Mouse (Mus musculus): ENCODE results near the gene Rcvrn. TPM values are rescaled to one million over a fixed set of nuclear protein-coding genes. Genes with fewer than 3 reads are reported as not detected.

Gene Rcvrn
- polyA plus RNA-seq, 1 experiment from 2014 or later, result not detected

DNA sequence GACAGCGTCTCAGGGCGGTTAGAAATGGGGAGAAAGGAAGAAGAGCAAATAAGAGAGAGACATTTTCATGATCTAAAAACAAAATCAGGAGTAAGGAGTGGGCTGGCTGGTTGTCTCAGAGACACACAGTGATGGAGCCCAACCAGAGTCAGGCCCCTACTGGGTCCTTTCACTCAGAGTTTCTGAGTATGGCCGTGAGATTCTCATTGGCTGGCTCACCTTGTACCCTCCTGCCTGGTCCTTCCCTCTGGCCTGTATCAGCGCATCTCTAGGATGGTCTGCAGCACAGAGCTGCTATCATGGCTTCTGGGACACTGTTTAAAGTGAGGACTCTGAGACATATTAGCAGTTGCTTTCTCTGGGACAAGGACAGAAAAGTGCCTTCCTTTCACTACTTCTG is 40.6 kb upstream of the Rcvrn start:
- no peak for ATAC-seq
- WGBS, result 94% methylated on average over 4 of the region's 4 CpGs

DNA sequence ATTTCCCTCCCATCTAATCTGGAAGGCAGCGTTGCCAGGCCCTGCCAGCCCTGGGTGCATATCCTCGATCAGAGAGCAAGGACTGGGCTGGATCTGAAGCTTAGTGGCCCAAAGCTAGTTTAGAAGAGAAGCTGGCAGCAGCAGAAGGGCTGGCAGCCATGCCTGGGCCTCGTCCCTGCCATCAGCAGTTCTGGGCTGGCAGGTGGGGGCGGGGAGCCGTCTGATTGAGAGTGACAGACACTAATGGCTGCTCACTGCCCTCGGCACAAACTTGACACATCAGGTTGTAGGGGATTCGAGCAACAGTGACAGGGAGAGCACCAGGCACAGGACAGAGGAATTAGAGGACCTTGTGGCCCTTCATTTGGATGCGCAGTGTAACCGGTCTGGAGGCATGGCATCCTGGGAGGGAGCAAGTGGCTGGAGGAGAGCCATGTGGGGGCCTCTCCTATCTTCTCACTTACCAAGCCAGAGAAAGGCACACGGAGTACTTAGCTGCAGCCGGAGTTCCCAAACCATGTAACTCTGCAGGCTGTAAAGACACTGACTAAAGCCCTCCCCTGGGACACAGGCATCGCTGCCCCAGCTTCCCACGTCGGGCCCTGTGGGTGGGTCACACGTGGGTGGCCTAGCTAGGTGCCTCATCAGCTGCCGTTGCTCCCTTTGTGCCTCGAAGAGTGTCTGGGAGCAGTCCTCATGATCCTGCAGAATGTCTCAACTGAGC is 39.7 kb upstream of the Rcvrn start:
- Histone ChIP-seq H3K36me3 (ENCODE audit: control insufficient read depth, insufficient read depth) (no peaks in the 10 kb centered on the region), H3K27me3 (replicated peaks; ENCODE audit: control insufficient read depth, insufficient read depth, low read length) (no peaks in the 10 kb centered on the region), H3K4me3 (replicated peaks; ENCODE audit: low read length) (no peak overlapping the region), H3K4me1 (replicated peaks; ENCODE audit: control insufficient read depth, insufficient read depth, low read length) (peaks cover 29% of the 10 kb centered on the region), H3K4me2 (ENCODE audit: low read length) (no peak overlapping the region), H3K9me3 (ENCODE audit: control insufficient read depth, low read length) (no peaks in the 10 kb centered on the region), H3K27ac (ENCODE audit: low read length) (no peak overlapping the region), H3K9ac (replicated peaks; ENCODE audit: low read depth, low read length) (no peak overlapping the region)
- ATAC-seq, result peak; percentile 49
- WGBS, result 55% methylated on average over 17 of the region's 17 CpGs

More for the DNA sequence above, 40.6 kb upstream of the Rcvrn start:
- H3K4me2 ChIP-seq (ENCODE audit: low read length), result no peak overlapping the region
- H3K4me1 ChIP-seq (replicated peaks; ENCODE audit: control insufficient read depth, insufficient read depth, low read length), result peaks cover 29% of the 10 kb centered on the region
- H3K9me3 ChIP-seq (ENCODE audit: control insufficient read depth, low read length), result no peaks in the 10 kb centered on the region
- no peaks in the 10 kb centered on the region for H3K27me3 ChIP-seq (replicated peaks; ENCODE audit: control insufficient read depth, insufficient read depth, low read length)
- no peaks in the 10 kb centered on the region for H3K36me3 ChIP-seq (ENCODE audit: control insufficient read depth, insufficient read depth)
- H3K9ac ChIP-seq (replicated peaks; ENCODE audit: low read depth, low read length), result no peak overlapping the region
- no peak overlapping the region for H3K27ac ChIP-seq (ENCODE audit: low read length)
- H3K4me3 ChIP-seq (replicated peaks; ENCODE audit: low read length), result no peak overlapping the region

GRCm38 (mm10) chr11:67656366-67656765 is 38.8 kb upstream of the Rcvrn start:
- no peak for ATAC-seq
- H3K9ac ChIP-seq (replicated peaks; ENCODE audit: low read depth, low read length), result no peak overlapping the region
- no peak overlapping the region for H3K4me2 ChIP-seq (ENCODE audit: low read length)
- H3K4me3 ChIP-seq (replicated peaks; ENCODE audit: low read length), result no peak overlapping the region
- 88% methylated on average over 7 of the region's 7 CpGs for WGBS
- H3K27me3 ChIP-seq (replicated peaks; ENCODE audit: control insufficient read depth, insufficient read depth, low read length), result no peaks in the 10 kb centered on the region
- no peak overlapping the region for H3K27ac ChIP-seq (ENCODE audit: low read length)
- H3K4me1 ChIP-seq (replicated peaks; ENCODE audit: control insufficient read depth, insufficient read depth, low read length), result peaks cover 29% of the 10 kb centered on the region
- H3K36me3 ChIP-seq (ENCODE audit: control insufficient read depth, insufficient read depth), result no peaks in the 10 kb centered on the region
- H3K9me3 ChIP-seq (ENCODE audit: control insufficient read depth, low read length), result no peaks in the 10 kb centered on the region

GRCm38 (mm10) chr11:67656811-67657210 is 38.3 kb upstream of the Rcvrn start:
- Histone ChIP-seq H3K36me3 (ENCODE audit: control insufficient read depth, insufficient read depth) (no peaks in the 10 kb centered on the region), H3K4me2 (ENCODE audit: low read length) (no peak overlapping the region), H3K9me3 (ENCODE audit: control insufficient read depth, low read length) (no peaks in the 10 kb centered on the region), H3K9ac (replicated peaks; ENCODE audit: low read depth, low read length) (no peak overlapping the region), H3K27ac (ENCODE audit: low read length) (no peak overlapping the region), H3K27me3 (replicated peaks; ENCODE audit: control insufficient read depth, insufficient read depth, low read length) (no peaks in the 10 kb centered on the region), H3K4me3 (replicated peaks; ENCODE audit: low read length) (no peak overlapping the region), H3K4me1 (replicated peaks; ENCODE audit: control insufficient read depth, insufficient read depth, low read length) (peaks cover 29% of the 10 kb centered on the region)
- ATAC-seq, result no peak
- WGBS, result 90% methylated on average over 9 of the region's 9 CpGs

DNA sequence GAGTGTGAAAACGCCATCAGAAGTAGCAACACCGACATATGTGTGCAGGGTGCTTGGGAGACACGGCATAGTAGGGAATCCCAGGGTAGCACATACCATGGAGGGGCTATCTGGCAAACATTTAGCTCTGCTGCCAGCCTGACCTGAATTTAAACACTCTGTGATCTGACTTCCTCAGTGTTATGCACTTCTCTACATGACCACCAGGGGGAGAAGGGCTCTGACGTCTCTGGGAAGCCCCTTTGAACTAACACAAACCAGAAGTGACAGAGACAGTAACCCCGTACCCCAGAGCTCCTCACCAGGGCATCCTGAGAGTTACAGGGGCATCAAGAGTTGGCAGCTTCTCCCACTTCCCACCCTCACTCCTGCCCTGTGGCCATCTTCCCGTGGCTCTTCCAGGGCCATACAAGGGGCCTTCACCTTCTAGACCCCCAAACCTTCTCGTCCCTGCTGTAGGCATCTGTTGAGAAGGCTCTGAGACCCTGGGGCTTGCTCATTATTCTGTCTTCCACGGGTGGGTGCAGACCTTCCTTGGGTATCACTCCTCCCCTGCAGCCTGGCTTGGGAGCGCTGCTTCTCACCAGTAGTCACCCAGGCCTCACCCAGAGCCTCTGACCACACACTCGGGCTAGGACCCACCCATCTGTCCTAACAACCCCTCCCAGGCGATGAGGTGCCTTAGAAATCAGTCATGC is 37.3 kb upstream of the Rcvrn start:
- no peak overlapping the region for H3K27ac ChIP-seq (ENCODE audit: low read length)
- H3K4me3 ChIP-seq (replicated peaks; ENCODE audit: low read length), result no peak overlapping the region
- no peaks in the 10 kb centered on the region for H3K9me3 ChIP-seq (ENCODE audit: control insufficient read depth, low read length)
- H3K4me2 ChIP-seq (ENCODE audit: low read length), result no peak overlapping the region
- WGBS, result 44% methylated on average over 11 of the region's 11 CpGs
- H3K36me3 ChIP-seq (ENCODE audit: control insufficient read depth, insufficient read depth), result no peaks in the 10 kb centered on the region
- no peaks in the 10 kb centered on the region for H3K27me3 ChIP-seq (replicated peaks; ENCODE audit: control insufficient read depth, insufficient read depth, low read length)
- ATAC-seq, result 0 out of 2 replicates have a peak, but pooled peaks have one; percentile 10
- H3K4me1 ChIP-seq (replicated peaks; ENCODE audit: control insufficient read depth, insufficient read depth, low read length), result peaks cover 22% of the 10 kb centered on the region
- no peak overlapping the region for H3K9ac ChIP-seq (replicated peaks; ENCODE audit: low read depth, low read length)

- H3K36me3 ChIP-seq (ENCODE audit: control insufficient read depth, insufficient read depth), result no peaks in the 10 kb centered on the region
- H3K4me1 ChIP-seq (replicated peaks; ENCODE audit: control insufficient read depth, insufficient read depth, low read length), result 0 out of 2 replicates have a peak, but pooled peaks cover 4% of the 10 kb centered on the region
- no peak overlapping the region for H3K27ac ChIP-seq (ENCODE audit: low read length)
- H3K9ac ChIP-seq (replicated peaks; ENCODE audit: low read depth, low read length), result no peak overlapping the region
- no peak overlapping the region for H3K4me2 ChIP-seq (ENCODE audit: low read length)
- 91% methylated on average over 8 of the region's 8 CpGs for WGBS
- H3K27me3 ChIP-seq (replicated peaks; ENCODE audit: control insufficient read depth, insufficient read depth, low read length), result no peaks in the 10 kb centered on the region
- no peak overlapping the region for H3K4me3 ChIP-seq (replicated peaks; ENCODE audit: low read length)
- ATAC-seq, result no peak
- no peaks in the 10 kb centered on the region for H3K9me3 ChIP-seq (ENCODE audit: control insufficient read depth, low read length)
Measured at GRCm38 (mm10) chr11:67661465-67661864, 33.7 kb upstream of the Rcvrn start.

- ATAC-seq, result no peak
- Histone ChIP-seq H3K36me3 (ENCODE audit: control insufficient read depth, insufficient read depth) (no peaks in the 10 kb centered on the region), H3K4me2 (ENCODE audit: low read length) (no peak overlapping the region), H3K27me3 (replicated peaks; ENCODE audit: control insufficient read depth, insufficient read depth, low read length) (no peaks in the 10 kb centered on the region), H3K4me3 (replicated peaks; ENCODE audit: low read length) (no peak overlapping the region), H3K4me1 (replicated peaks; ENCODE audit: control insufficient read depth, insufficient read depth, low read length) (peaks cover 12% of the 10 kb centered on the region), H3K9ac (replicated peaks; ENCODE audit: low read depth, low read length) (no peak overlapping the region), H3K9me3 (ENCODE audit: control insufficient read depth, low read length) (no peaks in the 10 kb centered on the region), H3K27ac (ENCODE audit: low read length) (no peak overlapping the region)
- WGBS, result 92% methylated on average over 4 of the region's 4 CpGs
Measured at GRCm38 (mm10) chr11:67663437-67663836, 31.7 kb upstream of the Rcvrn start.

- no peaks in the 10 kb centered on the region for H3K27me3 ChIP-seq (replicated peaks; ENCODE audit: control insufficient read depth, insufficient read depth, low read length)
- no peak overlapping the region for H3K9ac ChIP-seq (replicated peaks; ENCODE audit: low read depth, low read length)
- H3K27ac ChIP-seq (ENCODE audit: low read length), result no peak overlapping the region
- peaks cover 13% of the 10 kb centered on the region for H3K4me1 ChIP-seq (replicated peaks; ENCODE audit: control insufficient read depth, insufficient read depth, low read length)
- WGBS, result 84% methylated on average over 3 of the region's 3 CpGs
- ATAC-seq, result no peak
- H3K36me3 ChIP-seq (ENCODE audit: control insufficient read depth, insufficient read depth), result no peaks in the 10 kb centered on the region
- no peak overlapping the region for H3K4me3 ChIP-seq (replicated peaks; ENCODE audit: low read length)
- H3K9me3 ChIP-seq (ENCODE audit: control insufficient read depth, low read length), result no peaks in the 10 kb centered on the region
- no peak overlapping the region for H3K4me2 ChIP-seq (ENCODE audit: low read length)
Measured at GRCm38 (mm10) chr11:67664261-67664660, 30.9 kb upstream of the Rcvrn start.

- no peak overlapping the region for H3K9ac ChIP-seq (replicated peaks; ENCODE audit: low read depth, low read length)
- H3K4me3 ChIP-seq (replicated peaks; ENCODE audit: low read length), result no peak overlapping the region
- no peak overlapping the region for H3K4me2 ChIP-seq (ENCODE audit: low read length)
- ATAC-seq, result no peak
- WGBS, result 85% methylated on average over 6 of the region's 6 CpGs
- H3K27me3 ChIP-seq (replicated peaks; ENCODE audit: control insufficient read depth, insufficient read depth, low read length), result no peaks in the 10 kb centered on the region
- H3K4me1 ChIP-seq (replicated peaks; ENCODE audit: control insufficient read depth, insufficient read depth, low read length), result peaks cover 13% of the 10 kb centered on the region
- H3K9me3 ChIP-seq (ENCODE audit: control insufficient read depth, low read length), result no peaks in the 10 kb centered on the region
- no peak overlapping the region for H3K27ac ChIP-seq (ENCODE audit: low read length)
- H3K36me3 ChIP-seq (ENCODE audit: control insufficient read depth, insufficient read depth), result no peaks in the 10 kb centered on the region
Measured at GRCm38 (mm10) chr11:67664918-67665317, 30.2 kb upstream of the Rcvrn start.
